Mouse (Mus musculus): ENCODE data around the gene Cd96. TPM values are rescaled to one million over a fixed set of nuclear protein-coding genes. Genes with fewer than 3 reads are reported as not detected.

Gene Cd96
- not detected in 2 replicates for polyA plus RNA-seq (2015; fragmentation: Nextera tagmentation; extraction: Ambion mirVana)

GRCm38 (mm10) chr16:46120020-46120419, at the start of gene Cd96:
Gene Cd96 (minus strand): TSS chr16:46120251.

GRCm38 (mm10) chr16:46154832-46155231, 34.8 kb upstream of the Cd96 start, which contains the start of gene Gm4737:
Gene Gm4737 (minus strand): TSS chr16:46155077.

GRCm38 (mm10) chr16:46010153-46010905, 109.7 kb downstream of the Cd96 start, which contains the start of gene Plcxd2:
Gene Plcxd2 (minus strand): TSS chr16:46010218.

Other genes with a start within 250 kb of the Cd96 start
- gene Phldb2, start 166.7 kb downstream of the Cd96 start, polyA plus RNA-seq (2015; fragmentation: Nextera tagmentation; extraction: Ambion mirVana), result 66.5 and 91.9 TPM in 2 replicates
- 0.54 and 0.56 TPM in 2 replicates for gene Plcxd2, start 110.0 kb downstream of the Cd96 start, polyA plus RNA-seq (2015; fragmentation: Nextera tagmentation; extraction: Ambion mirVana)
- gene Gm4737, start 34.8 kb upstream of the Cd96 start, polyA plus RNA-seq (2015; fragmentation: Nextera tagmentation; extraction: Ambion mirVana), result 3.3 and 4.2 TPM in 2 replicates